Mouse (Mus musculus) liver, adult 2 months (tissue): ENCODE results near the gene Slc7a15. TPM values are rescaled to one million over a fixed set of nuclear protein-coding genes. Genes with fewer than 3 reads are reported as not detected.
"Not testable (repeated sequence)": the region's sequence is repeated elsewhere in the genome, so short reads cannot be mapped to it uniquely, and the experiment has no call there.

ENCODE experiments used
- DNase-seq: peaks from one replicate; pipeline ENCODE4 v3.0.0-alpha.2; 2011; ENCODE audit warnings: low read depth, low spot score; ENCODE audit errors: extremely low read depth
- H3K27ac ChIP-seq: fragments of 200-500 bp; replicated peaks from 2 replicates; pipeline ENCODE4 v1.5.1; 2012; ENCODE audit warnings: low read depth, mild to moderate bottlenecking, control low read depth, inconsistent platforms, low read length; ENCODE audit not compliant: insufficient read depth
- H3K27me3 ChIP-seq: fragments of 200-500 bp; 2 replicates; pipeline ENCODE4 v1.6.1; 2012; ENCODE audit warnings: mild to moderate bottlenecking, moderate library complexity, low read length, inconsistent platforms; ENCODE audit not compliant: control insufficient read depth, insufficient read depth
- H3K36me3 ChIP-seq: fragments of 200-500 bp; 2 replicates; pipeline ENCODE4 v1.6.1; 2012; ENCODE audit warnings: low read length, inconsistent platforms; ENCODE audit not compliant: control insufficient read depth, insufficient read depth
- H3K4me1 ChIP-seq: fragments of 200-500 bp; 2 replicates; pipeline ENCODE4 v1.6.1; 2011; ENCODE audit warnings: low read length; ENCODE audit not compliant: control insufficient read depth, insufficient read depth
- H3K4me3 ChIP-seq: fragments of 200-500 bp; 2 replicates; pipeline ENCODE4 v1.5.1; 2011; ENCODE audit warnings: low read depth, mild to moderate bottlenecking, control low read depth, low read length, moderate library complexity; ENCODE audit not compliant: insufficient read depth
- H3K79me2 ChIP-seq: fragments of 200-500 bp; 2 replicates; pipeline ENCODE4 v1.6.1; 2012; ENCODE audit warnings: inconsistent platforms, mild to moderate bottlenecking, low read length, moderate library complexity; ENCODE audit not compliant: control insufficient read depth, insufficient read depth
- H3K9ac ChIP-seq: fragments of 200-500 bp; 2 replicates; pipeline ENCODE4 v1.6.1; 2012; ENCODE audit warnings: low read depth, mild to moderate bottlenecking, control low read depth, inconsistent platforms, low read length
- CTCF ChIP-seq: fragments of 200-500 bp; IDR thresholded peaks from 2 replicates; pipeline ENCODE4 v1.5.1; 2011; ENCODE audit warnings: low read depth, low read length, control low read depth
- POLR2A ChIP-seq: fragments of 200-500 bp; IDR thresholded peaks from 2 replicates; pipeline ENCODE4 v1.6.1; 2011; ENCODE audit warnings: low read length, control low read depth; ENCODE audit not compliant: insufficient read depth; ENCODE audit errors: extremely low read depth
- WGBS: fragments of 180-500 bp; shearing (Covaris S2); methylation state at CpG from one replicate; pipeline ENCODE4 v1.1.7; 2018; 5-methylcytosine and 5-hydroxymethylcytosine counted together
- polyA plus RNA-seq: library from polyadenylated mRNA; depleted of rRNA; stranded (reverse); fragments of >200 nt; gene quantifications from 2 replicates; pipeline ENCODE4 v1.2.3, GENCODE M21; 2012
- total RNA-seq: library from RNA; depleted of rRNA; stranded (reverse); fragments of >200 nt; gene quantifications from 2 replicates; pipeline ENCODE4 v1.2.3, GENCODE M21; 2014

Gene Slc7a15
- total and polyA plus RNA-seq, 2 experiments = 0.12 TPM; not detected in 1

- no peak for DNase-seq
- H3K4me3 ChIP-seq = peak overlapping the region; percentile 63
- no peaks in the 10 kb centered on the region; the same call in 1 of the 2 replicates for H3K79me2 ChIP-seq
- H3K9ac ChIP-seq = no peak overlapping the region
- WGBS = 24% methylated on average over 11 of the region's 11 CpGs
- H3K36me3 ChIP-seq = no peaks in the 10 kb centered on the region
- peak overlapping the region; percentile 94 for H3K27ac ChIP-seq
- H3K4me1 ChIP-seq = no peaks in the 10 kb centered on the region; the same call in 1 of the 2 replicates
- no peaks in the 10 kb centered on the region for H3K27me3 ChIP-seq
- TF ChIP-seq CTCF (peak; percentile 55), POLR2A (no peak)
These were observed 25.5 kb downstream of the Slc7a15 start for GRCm38 (mm10) chr12:8573405-8573804.

GRCm38 (mm10) chr12:8571903-8572341 is 26.9 kb downstream of the Slc7a15 start:
- not testable (repeated sequence) for H3K79me2 ChIP-seq, H3K27me3 ChIP-seq, H3K36me3 ChIP-seq, H3K4me1 ChIP-seq
- Histone ChIP-seq H3K27ac (peak overlapping the region; percentile 97), H3K9ac (peak overlapping the region; percentile 82), H3K4me3 (peak overlapping the region; percentile 63)
- DNase-seq = peak; percentile 76
- 9% methylated on average over 12 of the region's 12 CpGs for WGBS

- not testable (repeated sequence) for H3K4me1 ChIP-seq, H3K79me2 ChIP-seq, H3K27ac ChIP-seq, H3K4me3 ChIP-seq, H3K36me3 ChIP-seq, DNase-seq, H3K27me3 ChIP-seq, H3K9ac ChIP-seq
- 38% methylated on average over 2 of the region's 2 CpGs for WGBS
These were observed 27.5 kb downstream of the Slc7a15 start for GRCm38 (mm10) chr12:8571287-8571902.

- not testable (repeated sequence) for DNase-seq, H3K27me3 ChIP-seq, H3K9ac ChIP-seq, H3K36me3 ChIP-seq, H3K79me2 ChIP-seq, H3K4me3 ChIP-seq, H3K4me1 ChIP-seq, H3K27ac ChIP-seq
- 98% methylated on average over 8 of the region's 8 CpGs for WGBS
These were observed 36.7 kb downstream of the Slc7a15 start for GRCm38 (mm10) chr12:8562213-8562612.

GRCm38 (mm10) chr12:8559876-8560275 is 39.0 kb downstream of the Slc7a15 start:
- not testable (repeated sequence) for H3K9ac ChIP-seq, H3K27ac ChIP-seq, H3K4me1 ChIP-seq, H3K79me2 ChIP-seq, H3K4me3 ChIP-seq, H3K27me3 ChIP-seq, DNase-seq, H3K36me3 ChIP-seq
- WGBS = 77% methylated on average over 3 of the region's 3 CpGs

- no peak overlapping the region for H3K4me3 ChIP-seq
- H3K9ac ChIP-seq = no peak overlapping the region
- no peak for DNase-seq
- H3K4me1 ChIP-seq = peaks cover 7% of the 10 kb centered on the region; the same call in 1 of the 2 replicates
- H3K27me3 ChIP-seq = no peaks in the 10 kb centered on the region
- H3K27ac ChIP-seq = no peak overlapping the region
- no peaks in the 10 kb centered on the region for H3K36me3 ChIP-seq
- TF ChIP-seq POLR2A (no peak), CTCF (no peak)
- no peaks in the 10 kb centered on the region for H3K79me2 ChIP-seq
These were observed 42.7 kb downstream of the Slc7a15 start for GRCm38 (mm10) chr12:8556189-8556588.
